Mouse (Mus musculus): Measurements from ENCODE around the gene Fes. TPM values are rescaled to one million over a fixed set of nuclear protein-coding genes. Genes with fewer than 3 reads are reported as not detected.

Gene Fes
- polyA plus RNA-seq, 1 experiment from 2014 or later = 26.4 TPM

DNA sequence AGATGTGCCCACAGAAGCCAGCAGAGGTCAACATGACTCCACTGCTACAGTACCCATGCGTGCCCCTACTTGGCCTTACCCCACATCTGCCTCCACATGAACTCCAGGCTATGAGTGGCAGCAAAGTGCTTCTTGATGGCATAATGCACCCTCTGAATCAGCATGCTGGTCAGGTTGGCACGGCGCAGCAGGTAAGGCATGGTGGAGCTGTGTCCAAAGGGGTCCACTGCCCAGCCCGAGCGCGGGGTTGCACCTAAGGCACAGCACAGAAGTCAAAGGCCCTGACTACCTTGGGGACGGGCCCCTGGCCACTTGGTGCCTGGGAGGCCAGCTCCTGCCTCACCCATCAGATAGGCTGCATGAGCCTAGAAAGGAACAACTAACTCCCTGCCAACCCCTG is 20.5 kb downstream of the Fes start:
- Histone ChIP-seq H3K4me1 (ENCODE audit: insufficient read depth, low read depth, low read length) (peaks cover 8% of the 10 kb centered on the region), H3K27ac (ENCODE audit: low read length) (no peak overlapping the region), H3K36me3 (ENCODE audit: insufficient read depth, low read length) (peaks cover 22% of the 10 kb centered on the region), H3K9me3 (ENCODE audit: low read length) (no peaks in the 10 kb centered on the region), H3K9ac (replicated peaks; ENCODE audit: low read depth) (no peak overlapping the region), H3K27me3 (replicated peaks; ENCODE audit: insufficient read depth, low read length) (no peaks in the 10 kb centered on the region), H3K4me2 (replicated peaks; ENCODE audit: low read depth, low read length) (no peak overlapping the region), H3K4me3 (ENCODE audit: low read depth, low read length) (no peak overlapping the region)
- WGBS = 97% methylated on average over 7 of the region's 7 CpGs
- DNase-seq (ENCODE audit: low spot score) (no peak), ATAC-seq (no peak)
- TF ChIP-seq EP300 (IDR thresholded peaks at IDR 0.05) = no peak
- TF ChIP-seq CTCF (IDR thresholded peaks at IDR 0.05) = no peak

DNA sequence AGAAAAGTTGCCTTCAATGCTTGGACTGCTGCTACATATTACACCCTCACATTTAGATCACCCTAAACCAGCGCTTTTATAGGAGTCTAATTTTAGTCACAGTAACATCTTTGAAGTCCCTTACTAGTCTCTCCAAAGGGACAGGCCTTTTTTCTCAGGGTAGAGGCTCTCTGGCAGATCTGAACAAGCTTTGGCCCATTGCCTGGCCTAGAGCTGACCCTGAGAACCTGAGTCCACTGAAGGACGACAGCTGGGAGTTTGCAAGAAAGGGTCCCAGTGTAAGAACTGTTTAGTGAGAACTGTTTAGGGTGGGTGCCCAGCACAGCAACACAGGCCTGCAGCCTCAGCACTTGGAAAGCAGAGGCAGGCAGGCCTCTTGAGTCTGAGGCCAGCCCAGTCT is 22.0 kb downstream of the Fes start:
- no peak overlapping the region for H3K27ac ChIP-seq (ENCODE audit: low read length)
- DNase-seq (ENCODE audit: low spot score) = peak; percentile 43
- no peaks in the 10 kb centered on the region for H3K9me3 ChIP-seq (ENCODE audit: low read length)
- TF ChIP-seq EP300 (IDR thresholded peaks at IDR 0.05) (no peak), CTCF (IDR thresholded peaks at IDR 0.05) (no peak)
- H3K4me1 ChIP-seq (ENCODE audit: insufficient read depth, low read depth, low read length) = peaks cover 8% of the 10 kb centered on the region
- no peak overlapping the region for H3K4me3 ChIP-seq (ENCODE audit: low read depth, low read length)
- H3K4me2 ChIP-seq (replicated peaks; ENCODE audit: low read depth, low read length) = no peak overlapping the region
- no peak for ATAC-seq
- H3K9ac ChIP-seq (replicated peaks; ENCODE audit: low read depth) = no peak overlapping the region
- peaks cover 28% of the 10 kb centered on the region for H3K36me3 ChIP-seq (ENCODE audit: insufficient read depth, low read length)
- WGBS = 71% methylated on average over 2 of the region's 2 CpGs
- no peaks in the 10 kb centered on the region for H3K27me3 ChIP-seq (replicated peaks; ENCODE audit: insufficient read depth, low read length)

GRCm38 (mm10) chr7:80360435-80360834 is 27.3 kb downstream of the Fes start:
- Histone ChIP-seq H3K36me3 (ENCODE audit: insufficient read depth, low read length) (peaks cover 46% of the 10 kb centered on the region), H3K4me3 (ENCODE audit: low read depth, low read length) (no peak overlapping the region), H3K4me1 (ENCODE audit: insufficient read depth, low read depth, low read length) (no peaks in the 10 kb centered on the region), H3K9me3 (ENCODE audit: low read length) (no peaks in the 10 kb centered on the region), H3K9ac (replicated peaks; ENCODE audit: low read depth) (no peak overlapping the region), H3K4me2 (replicated peaks; ENCODE audit: low read depth, low read length) (no peak overlapping the region), H3K27ac (ENCODE audit: low read length) (no peak overlapping the region), H3K27me3 (replicated peaks; ENCODE audit: insufficient read depth, low read length) (no peaks in the 10 kb centered on the region)
- WGBS = 49% methylated on average over 3 of the region's 3 CpGs
- no peak for DNase-seq (ENCODE audit: low spot score)
- no peak for TF ChIP-seq CTCF (IDR thresholded peaks at IDR 0.05)
- TF ChIP-seq EP300 (IDR thresholded peaks at IDR 0.05) = no peak
- no peak for ATAC-seq

- Histone ChIP-seq H3K9me3 (ENCODE audit: low read length) (no peaks in the 10 kb centered on the region), H3K4me1 (ENCODE audit: insufficient read depth, low read depth, low read length) (no peaks in the 10 kb centered on the region), H3K4me2 (replicated peaks; ENCODE audit: low read depth, low read length) (no peak overlapping the region), H3K9ac (replicated peaks; ENCODE audit: low read depth) (no peak overlapping the region), H3K4me3 (ENCODE audit: low read depth, low read length) (no peak overlapping the region), H3K27me3 (replicated peaks; ENCODE audit: insufficient read depth, low read length) (no peaks in the 10 kb centered on the region), H3K27ac (ENCODE audit: low read length) (no peak overlapping the region), H3K36me3 (ENCODE audit: insufficient read depth, low read length) (peaks cover 33% of the 10 kb centered on the region)
- TF ChIP-seq CTCF (IDR thresholded peaks at IDR 0.05) = no peak
- no peak for TF ChIP-seq EP300 (IDR thresholded peaks at IDR 0.05)
- no peak for ATAC-seq
- DNase-seq (ENCODE audit: low spot score) = no peak
- WGBS = 73% methylated on average over 4 of the region's 4 CpGs
Observed at GRCm38 (mm10) chr7:80358039-80358438, 29.7 kb downstream of the Fes start.

GRCm38 (mm10) chr7:80357156-80357555 is 30.6 kb downstream of the Fes start:
- no peak overlapping the region for H3K4me3 ChIP-seq (ENCODE audit: low read depth, low read length)
- peaks cover 27% of the 10 kb centered on the region for H3K36me3 ChIP-seq (ENCODE audit: insufficient read depth, low read length)
- WGBS = 68% methylated on average over 8 of the region's 8 CpGs
- H3K27me3 ChIP-seq (replicated peaks; ENCODE audit: insufficient read depth, low read length) = no peaks in the 10 kb centered on the region
- no peaks in the 10 kb centered on the region for H3K4me1 ChIP-seq (ENCODE audit: insufficient read depth, low read depth, low read length)
- H3K9me3 ChIP-seq (ENCODE audit: low read length) = no peaks in the 10 kb centered on the region
- no peak overlapping the region for H3K9ac ChIP-seq (replicated peaks; ENCODE audit: low read depth)
- no peak overlapping the region for H3K4me2 ChIP-seq (replicated peaks; ENCODE audit: low read depth, low read length)
- DNase-seq (ENCODE audit: low spot score) (no peak), ATAC-seq (no peak)
- H3K27ac ChIP-seq (ENCODE audit: low read length) = no peak overlapping the region
- no peak for TF ChIP-seq EP300 (IDR thresholded peaks at IDR 0.05)
- no peak for TF ChIP-seq CTCF (IDR thresholded peaks at IDR 0.05)

DNA sequence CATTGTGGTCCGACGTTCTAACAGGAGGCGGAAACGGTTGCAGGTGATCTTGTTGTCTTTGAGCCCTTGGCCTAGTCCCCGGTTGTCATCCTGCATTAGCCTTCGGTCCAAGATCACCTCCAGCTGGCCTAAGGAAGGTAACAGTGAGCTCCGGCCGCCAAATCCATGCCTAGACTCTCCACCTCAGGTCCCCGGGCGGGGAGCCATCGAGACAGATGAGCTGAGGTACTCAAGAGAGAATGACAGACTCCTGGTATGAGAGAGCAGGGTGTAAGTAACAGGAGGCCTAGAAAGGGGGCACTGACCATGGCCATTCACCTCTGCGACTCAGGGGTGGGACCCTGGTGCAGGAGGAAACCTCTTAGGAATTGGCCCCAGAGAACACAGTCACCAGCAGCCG is 31.4 kb downstream of the Fes start:
- H3K27ac ChIP-seq (ENCODE audit: low read length) = no peak overlapping the region
- WGBS = 85% methylated on average over 13 of the region's 13 CpGs
- ATAC-seq (no peak), DNase-seq (ENCODE audit: low spot score) (no peak)
- no peaks in the 10 kb centered on the region for H3K9me3 ChIP-seq (ENCODE audit: low read length)
- no peak overlapping the region for H3K4me3 ChIP-seq (ENCODE audit: low read depth, low read length)
- TF ChIP-seq CTCF (IDR thresholded peaks at IDR 0.05) (no peak), EP300 (IDR thresholded peaks at IDR 0.05) (no peak)
- H3K27me3 ChIP-seq (replicated peaks; ENCODE audit: insufficient read depth, low read length) = no peaks in the 10 kb centered on the region
- peaks cover 23% of the 10 kb centered on the region for H3K36me3 ChIP-seq (ENCODE audit: insufficient read depth, low read length)
- H3K9ac ChIP-seq (replicated peaks; ENCODE audit: low read depth) = no peak overlapping the region
- no peak overlapping the region for H3K4me2 ChIP-seq (replicated peaks; ENCODE audit: low read depth, low read length)
- H3K4me1 ChIP-seq (ENCODE audit: insufficient read depth, low read depth, low read length) = no peaks in the 10 kb centered on the region

- Histone ChIP-seq H3K4me2 (replicated peaks; ENCODE audit: low read depth, low read length) (no peak overlapping the region), H3K36me3 (ENCODE audit: insufficient read depth, low read length) (peaks cover 26% of the 10 kb centered on the region), H3K9me3 (ENCODE audit: low read length) (no peaks in the 10 kb centered on the region), H3K27me3 (replicated peaks; ENCODE audit: insufficient read depth, low read length) (no peaks in the 10 kb centered on the region), H3K4me3 (ENCODE audit: low read depth, low read length) (no peak overlapping the region), H3K9ac (replicated peaks; ENCODE audit: low read depth) (no peak overlapping the region), H3K27ac (ENCODE audit: low read length) (no peak overlapping the region), H3K4me1 (ENCODE audit: insufficient read depth, low read depth, low read length) (no peaks in the 10 kb centered on the region)
- 92% methylated on average over 8 of the region's 8 CpGs for WGBS
- no peak for DNase-seq (ENCODE audit: low spot score)
- ATAC-seq = no peak
- no peak for TF ChIP-seq EP300 (IDR thresholded peaks at IDR 0.05)
- TF ChIP-seq CTCF (IDR thresholded peaks at IDR 0.05) = no peak
Observed at GRCm38 (mm10) chr7:80352920-80353319, 34.8 kb downstream of the Fes start.
